Mouse (Mus musculus): ENCODE measurements around the gene Bmp2k. TPM values are rescaled to one million over a fixed set of nuclear protein-coding genes. Genes with fewer than 3 reads are reported as not detected.

The Bmp2k gene
- total and polyA plus RNA-seq, 2 experiments from 2014 or later: 10.3 to 21.7 TPM

- peak; percentile 47 for DNase-seq (ENCODE audit: low spot score)
- peaks cover 14% of the 10 kb centered on the region for H3K4me1 ChIP-seq (ENCODE audit: insufficient read depth, low read length)
- peak overlapping the region; percentile 13; the same call in 1 of the 2 replicates for H3K27ac ChIP-seq
- H3K4me2 ChIP-seq (ENCODE audit: low read depth, low read length): peak overlapping the region; percentile 39
- H3K9ac ChIP-seq (replicated peaks; ENCODE audit: low read length): no peak overlapping the region
- no peak overlapping the region for H3K4me3 ChIP-seq (ENCODE audit: low read length)
- no peaks in the 10 kb centered on the region for H3K27me3 ChIP-seq (ENCODE audit: insufficient read depth, low read length)
- TF ChIP-seq CTCF (IDR thresholded peaks at IDR 0.05; ENCODE audit: low read depth): no peak
- no peaks in the 10 kb centered on the region for H3K9me3 ChIP-seq (ENCODE audit: low read length)
- H3K36me3 ChIP-seq (ENCODE audit: insufficient read depth, low read length): no peaks in the 10 kb centered on the region
- peak; percentile 43; the same call in 1 of the 2 replicates for ATAC-seq
- WGBS: 9% methylated on average over 15 of the region's 15 CpGs
Observed at GRCm38 (mm10) chr5:96980008-96980634, 17.4 kb upstream of the Bmp2k start.

GRCm38 (mm10) chr5:96981987-96982386, 15.5 kb upstream of the Bmp2k start:
- WGBS: 79% methylated on average over 3 of the region's 3 CpGs
- H3K4me2 ChIP-seq (ENCODE audit: low read depth, low read length): no peak overlapping the region
- H3K27me3 ChIP-seq (ENCODE audit: insufficient read depth, low read length): no peaks in the 10 kb centered on the region
- peaks cover 14% of the 10 kb centered on the region for H3K4me1 ChIP-seq (ENCODE audit: insufficient read depth, low read length)
- DNase-seq (ENCODE audit: low spot score) (no peak), ATAC-seq (no peak)
- H3K9ac ChIP-seq (replicated peaks; ENCODE audit: low read length): no peak overlapping the region
- H3K36me3 ChIP-seq (ENCODE audit: insufficient read depth, low read length): no peaks in the 10 kb centered on the region
- H3K4me3 ChIP-seq (ENCODE audit: low read length): no peak overlapping the region
- no peak for TF ChIP-seq CTCF (IDR thresholded peaks at IDR 0.05; ENCODE audit: low read depth)
- H3K27ac ChIP-seq: no peak overlapping the region
- H3K9me3 ChIP-seq (ENCODE audit: low read length): no peaks in the 10 kb centered on the region

GRCm38 (mm10) chr5:96983142-96983541, 14.3 kb upstream of the Bmp2k start:
- Histone ChIP-seq H3K36me3 (ENCODE audit: insufficient read depth, low read length) (no peaks in the 10 kb centered on the region), H3K4me2 (ENCODE audit: low read depth, low read length) (no peak overlapping the region), H3K9ac (replicated peaks; ENCODE audit: low read length) (no peak overlapping the region), H3K4me1 (ENCODE audit: insufficient read depth, low read length) (peaks cover 14% of the 10 kb centered on the region), H3K27me3 (ENCODE audit: insufficient read depth, low read length) (no peaks in the 10 kb centered on the region), H3K27ac (no peak overlapping the region), H3K9me3 (ENCODE audit: low read length) (no peaks in the 10 kb centered on the region), H3K4me3 (ENCODE audit: low read length) (no peak overlapping the region)
- TF ChIP-seq CTCF (IDR thresholded peaks at IDR 0.05; ENCODE audit: low read depth): no peak
- no peak for ATAC-seq
- 87% methylated on average over 7 of the region's 7 CpGs for WGBS
- peak; percentile 30 for DNase-seq (ENCODE audit: low spot score)

GRCm38 (mm10) chr5:96986850-96987249, 10.6 kb upstream of the Bmp2k start:
- H3K4me3 ChIP-seq (ENCODE audit: low read length): no peak overlapping the region
- 83% methylated on average over 3 of the region's 3 CpGs for WGBS
- no peaks in the 10 kb centered on the region for H3K27me3 ChIP-seq (ENCODE audit: insufficient read depth, low read length)
- no peak for TF ChIP-seq CTCF (IDR thresholded peaks at IDR 0.05; ENCODE audit: low read depth)
- no peaks in the 10 kb centered on the region for H3K4me1 ChIP-seq (ENCODE audit: insufficient read depth, low read length)
- no peak overlapping the region for H3K4me2 ChIP-seq (ENCODE audit: low read depth, low read length)
- H3K9me3 ChIP-seq (ENCODE audit: low read length): no peaks in the 10 kb centered on the region
- H3K36me3 ChIP-seq (ENCODE audit: insufficient read depth, low read length): no peaks in the 10 kb centered on the region
- ATAC-seq (no peak), DNase-seq (ENCODE audit: low spot score) (no peak)
- H3K9ac ChIP-seq (replicated peaks; ENCODE audit: low read length): no peak overlapping the region
- H3K27ac ChIP-seq: no peak overlapping the region

- Histone ChIP-seq H3K4me1 (ENCODE audit: insufficient read depth, low read length) (no peaks in the 10 kb centered on the region), H3K27me3 (ENCODE audit: insufficient read depth, low read length) (no peaks in the 10 kb centered on the region), H3K4me2 (ENCODE audit: low read depth, low read length) (no peak overlapping the region), H3K9ac (replicated peaks; ENCODE audit: low read length) (no peak overlapping the region), H3K4me3 (ENCODE audit: low read length) (no peak overlapping the region), H3K9me3 (ENCODE audit: low read length) (no peaks in the 10 kb centered on the region), H3K36me3 (ENCODE audit: insufficient read depth, low read length) (no peaks in the 10 kb centered on the region), H3K27ac (no peak overlapping the region)
- TF ChIP-seq CTCF (IDR thresholded peaks at IDR 0.05; ENCODE audit: low read depth): no peak
- 93% methylated on average over 4 of the region's 4 CpGs for WGBS
- DNase-seq (ENCODE audit: low spot score) (no peak), ATAC-seq (no peak)
Observed at GRCm38 (mm10) chr5:96988880-96989279, 8.6 kb upstream of the Bmp2k start.

GRCm38 (mm10) chr5:96991156-96991555, 6.3 kb upstream of the Bmp2k start:
- Histone ChIP-seq H3K27ac (no peak overlapping the region), H3K36me3 (ENCODE audit: insufficient read depth, low read length) (no peaks in the 10 kb centered on the region), H3K27me3 (ENCODE audit: insufficient read depth, low read length) (no peaks in the 10 kb centered on the region), H3K4me1 (ENCODE audit: insufficient read depth, low read length) (peaks cover 3% of the 10 kb centered on the region; the same call in 1 of the 2 replicates), H3K4me2 (ENCODE audit: low read depth, low read length) (no peak overlapping the region), H3K9me3 (ENCODE audit: low read length) (no peaks in the 10 kb centered on the region), H3K9ac (replicated peaks; ENCODE audit: low read length) (no peak overlapping the region), H3K4me3 (ENCODE audit: low read length) (no peak overlapping the region)
- ATAC-seq (no peak), DNase-seq (ENCODE audit: low spot score) (no peak)
- 91% methylated on average over 6 of the region's 6 CpGs for whole genome bisulfite sequencing
- no peak for TF ChIP-seq CTCF (IDR thresholded peaks at IDR 0.05; ENCODE audit: low read depth)

GRCm38 (mm10) chr5:96992651-96993050, 4.8 kb upstream of the Bmp2k start:
- Histone ChIP-seq H3K27me3 (ENCODE audit: insufficient read depth, low read length) (no peaks in the 10 kb centered on the region), H3K4me2 (ENCODE audit: low read depth, low read length) (no peak overlapping the region), H3K36me3 (ENCODE audit: insufficient read depth, low read length) (no peaks in the 10 kb centered on the region), H3K9ac (replicated peaks; ENCODE audit: low read length) (no peak overlapping the region), H3K9me3 (ENCODE audit: low read length) (no peaks in the 10 kb centered on the region), H3K4me3 (ENCODE audit: low read length) (no peak overlapping the region), H3K4me1 (ENCODE audit: insufficient read depth, low read length) (peaks cover 8% of the 10 kb centered on the region; the same call in 1 of the 2 replicates), H3K27ac (no peak overlapping the region)
- TF ChIP-seq CTCF (IDR thresholded peaks at IDR 0.05; ENCODE audit: low read depth): no peak
- DNase-seq (ENCODE audit: low spot score) (no peak), ATAC-seq (no peak)
- 92% methylated on average over 5 of the region's 5 CpGs for WGBS

All from hindbrain, postnatal 0 days (tissue).